Mouse (Mus musculus): ENCODE data around the gene Atf3. TPM values are rescaled to one million over a fixed set of nuclear protein-coding genes. Genes with fewer than 3 reads are reported as not detected.
"Not testable (repeated sequence)": the region's sequence is repeated elsewhere in the genome, so short reads cannot be mapped to it uniquely, and the experiment has no call there.

Atf3 gene
- polyA plus RNA-seq, 1 experiment from 2014 or later, result 4.3 TPM

DNA sequence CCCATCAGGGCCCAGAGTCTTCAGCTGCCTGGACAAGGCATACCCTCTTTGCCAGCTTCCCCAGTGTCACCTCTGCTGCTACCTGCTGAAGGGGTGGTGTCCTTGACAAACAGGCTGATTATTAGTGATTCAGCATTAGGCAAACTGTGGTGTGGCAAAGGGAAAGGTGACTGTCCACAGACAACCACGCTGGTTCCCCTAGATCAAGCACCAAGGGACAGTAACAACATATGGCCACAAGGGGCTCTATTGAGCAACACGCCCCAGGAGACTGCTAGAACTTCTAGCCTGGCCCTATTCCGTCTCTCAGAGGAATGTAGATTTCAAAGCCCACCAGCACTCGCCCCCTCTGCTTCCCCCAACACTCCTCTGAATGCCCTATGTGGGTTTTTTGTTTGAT, 64.8 kb downstream of the Atf3 start:
- H3K36me3 ChIP-seq (ENCODE audit: control insufficient read depth, insufficient read depth, low read length), result no peaks in the 10 kb centered on the region
- 22% methylated on average over 4 of the region's 4 CpGs for WGBS
- no peak overlapping the region for H3K4me2 ChIP-seq (ENCODE audit: low read depth, low read length)
- no peak overlapping the region for H3K4me3 ChIP-seq (ENCODE audit: low read length)
- H3K9ac ChIP-seq (ENCODE audit: low read length), result no peak overlapping the region
- no peaks in the 10 kb centered on the region for H3K27me3 ChIP-seq (ENCODE audit: control insufficient read depth, insufficient read depth, low read depth, low read length)
- no peak overlapping the region for H3K27ac ChIP-seq (ENCODE audit: low read length)
- peaks cover 6% of the 10 kb centered on the region; the same call in 1 of the 2 replicates for H3K4me1 ChIP-seq (replicated peaks; ENCODE audit: control insufficient read depth, insufficient read depth, low read length)
- ATAC-seq (ENCODE audit: low read depth), result 0 out of 2 replicates have a peak, but pooled peaks have one; percentile 47
- peaks cover 7% of the 10 kb centered on the region for H3K9me3 ChIP-seq (ENCODE audit: control insufficient read depth, low read length)

DNA sequence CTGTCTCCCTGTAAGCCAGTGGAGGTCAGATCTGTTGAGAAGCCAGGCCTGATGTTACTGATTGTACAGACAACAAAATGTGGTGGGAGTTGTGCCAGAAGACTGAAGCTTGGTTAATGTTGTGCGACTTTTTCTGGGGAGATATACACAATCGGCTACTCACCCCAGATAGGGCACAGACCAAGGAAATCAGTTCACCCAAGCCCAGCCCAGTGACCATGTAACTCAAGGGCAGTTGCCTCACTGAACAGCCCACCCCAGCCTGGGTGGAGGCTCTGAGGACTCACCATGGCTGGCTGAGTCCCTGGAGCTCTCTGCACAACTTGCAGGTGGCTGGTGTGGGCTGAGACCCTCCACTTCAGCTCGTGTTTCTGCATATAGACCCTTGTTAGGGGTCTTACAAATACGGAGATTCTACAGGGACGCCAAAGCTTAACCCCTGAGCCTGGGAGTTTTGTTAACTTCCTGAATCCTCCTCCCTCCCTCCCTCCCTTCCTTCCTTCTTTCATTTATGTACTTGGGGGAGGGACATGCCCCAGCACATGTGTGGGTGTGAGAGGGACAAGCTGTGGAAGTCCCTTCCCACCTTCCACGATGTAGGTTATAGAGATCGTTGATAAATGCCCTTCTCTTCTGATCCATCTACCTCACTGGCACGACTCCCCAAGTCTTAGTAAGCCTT, 66.8 kb downstream of the Atf3 start:
- WGBS, result 55% methylated on average over 8 of the region's 8 CpGs

DNA sequence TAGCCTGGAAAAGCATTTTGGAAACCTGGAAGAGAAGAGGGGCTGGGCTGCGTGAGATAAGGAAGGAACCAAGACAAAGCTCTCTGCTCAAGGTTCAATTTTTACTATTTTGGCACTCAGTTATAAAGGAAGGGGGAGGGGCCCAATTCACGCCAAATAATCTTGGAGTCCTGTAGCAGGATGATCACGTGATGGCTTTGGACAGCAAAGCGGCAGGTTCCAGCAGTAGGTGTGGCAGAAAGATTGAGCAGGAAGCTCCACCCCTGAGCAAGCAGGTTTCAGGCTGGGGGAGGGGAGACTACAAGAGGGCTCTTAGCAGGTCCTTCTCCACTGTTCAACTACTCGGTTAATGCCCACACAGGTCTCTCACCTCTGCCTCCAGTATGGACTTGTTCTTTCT, 68.3 kb downstream of the Atf3 start:
- H3K4me2 ChIP-seq (ENCODE audit: low read depth, low read length); H3K4me3 ChIP-seq (ENCODE audit: low read length); H3K27ac ChIP-seq (ENCODE audit: low read length); H3K36me3 ChIP-seq (ENCODE audit: control insufficient read depth, insufficient read depth, low read length); H3K4me1 ChIP-seq (replicated peaks; ENCODE audit: control insufficient read depth, insufficient read depth, low read length); H3K9me3 ChIP-seq (ENCODE audit: control insufficient read depth, low read length); ATAC-seq (ENCODE audit: low read depth); H3K27me3 ChIP-seq (ENCODE audit: control insufficient read depth, insufficient read depth, low read depth, low read length); H3K9ac ChIP-seq (ENCODE audit: low read length): not testable (repeated sequence)
- WGBS, result 61% methylated on average over 5 of the region's 5 CpGs

More for the DNA sequence above, 66.8 kb downstream of the Atf3 start:
- Histone ChIP-seq H3K36me3 (ENCODE audit: control insufficient read depth, insufficient read depth, low read length) (no peaks in the 10 kb centered on the region), H3K4me3 (ENCODE audit: low read length) (no peak overlapping the region), H3K4me1 (replicated peaks; ENCODE audit: control insufficient read depth, insufficient read depth, low read length) (peaks cover 6% of the 10 kb centered on the region; the same call in 1 of the 2 replicates), H3K27me3 (ENCODE audit: control insufficient read depth, insufficient read depth, low read depth, low read length) (no peaks in the 10 kb centered on the region), H3K9me3 (ENCODE audit: control insufficient read depth, low read length) (no peaks in the 10 kb centered on the region; the same call in 1 of the 2 replicates), H3K4me2 (ENCODE audit: low read depth, low read length) (no peak overlapping the region), H3K9ac (ENCODE audit: low read length) (no peak overlapping the region), H3K27ac (ENCODE audit: low read length) (no peak overlapping the region)
- no peak for ATAC-seq (ENCODE audit: low read depth)

DNA sequence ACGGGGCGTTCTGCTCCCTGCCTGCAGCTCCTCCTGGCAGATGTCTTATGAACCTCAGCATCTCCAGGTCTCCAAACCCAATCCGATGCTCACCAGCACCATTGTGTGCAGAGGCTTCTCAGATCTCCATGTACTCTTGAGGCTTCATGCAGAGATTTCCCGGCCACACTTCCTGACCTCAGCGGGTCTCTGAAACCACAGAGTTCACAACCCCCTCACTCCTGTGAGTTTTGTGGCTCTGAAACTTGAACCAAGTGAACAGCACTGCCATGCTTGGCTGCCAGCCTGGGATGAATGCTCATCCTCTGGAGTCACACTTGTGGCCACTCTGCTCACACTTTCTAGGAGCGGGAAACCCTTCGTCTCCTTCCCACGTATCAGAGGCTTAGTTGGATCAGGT, 76.9 kb downstream of the Atf3 start:
- 80% methylated on average over 8 of the region's 8 CpGs for WGBS

DNA sequence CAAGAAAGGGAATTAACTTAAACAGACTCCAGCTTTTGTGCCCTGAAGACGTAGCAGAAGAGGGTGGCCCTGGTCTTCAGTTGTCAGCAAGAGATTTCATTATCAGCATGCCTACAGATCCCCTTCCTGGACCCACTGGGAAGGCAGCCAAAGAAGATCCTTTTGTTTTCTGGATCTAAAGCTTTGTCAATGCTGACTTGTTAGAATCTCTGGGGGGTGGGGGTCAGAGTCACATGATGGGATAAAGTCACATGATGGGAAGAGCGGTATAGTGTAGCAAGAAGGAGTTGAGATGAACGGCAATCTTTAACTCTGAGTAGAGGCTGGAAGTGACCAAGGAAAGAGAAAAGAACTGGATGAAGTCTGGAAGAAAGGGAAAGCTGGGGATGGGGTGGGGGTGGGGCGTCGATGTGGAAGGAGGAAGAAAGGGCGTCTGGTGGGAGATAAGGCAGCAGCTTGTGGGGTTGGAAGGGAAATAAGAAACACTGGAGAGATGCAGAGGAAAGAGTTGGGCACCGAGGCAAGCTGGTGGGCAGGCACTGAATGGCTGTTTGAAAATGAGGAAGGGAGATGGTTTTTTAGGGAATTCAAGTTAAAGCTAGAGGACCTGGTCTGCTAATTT, 78.9 kb downstream of the Atf3 start:
- no peaks in the 10 kb centered on the region for H3K9me3 ChIP-seq (ENCODE audit: control insufficient read depth, low read length)
- whole genome bisulfite sequencing, result 52% methylated on average over 7 of the region's 7 CpGs

More for the DNA sequence above, 76.9 kb downstream of the Atf3 start:
- H3K4me3 ChIP-seq (ENCODE audit: low read length), result no peak overlapping the region
- H3K9ac ChIP-seq (ENCODE audit: low read length), result no peak overlapping the region
- no peaks in the 10 kb centered on the region for H3K36me3 ChIP-seq (ENCODE audit: control insufficient read depth, insufficient read depth, low read length)
- H3K27ac ChIP-seq (ENCODE audit: low read length), result no peak overlapping the region
- no peaks in the 10 kb centered on the region for H3K9me3 ChIP-seq (ENCODE audit: control insufficient read depth, low read length)
- ATAC-seq (ENCODE audit: low read depth), result no peak
- no peaks in the 10 kb centered on the region for H3K27me3 ChIP-seq (ENCODE audit: control insufficient read depth, insufficient read depth, low read depth, low read length)
- H3K4me2 ChIP-seq (ENCODE audit: low read depth, low read length), result no peak overlapping the region
- 0 out of 2 replicates have a peak, but pooled peaks cover 3% of the 10 kb centered on the region for H3K4me1 ChIP-seq (replicated peaks; ENCODE audit: control insufficient read depth, insufficient read depth, low read length)

DNA sequence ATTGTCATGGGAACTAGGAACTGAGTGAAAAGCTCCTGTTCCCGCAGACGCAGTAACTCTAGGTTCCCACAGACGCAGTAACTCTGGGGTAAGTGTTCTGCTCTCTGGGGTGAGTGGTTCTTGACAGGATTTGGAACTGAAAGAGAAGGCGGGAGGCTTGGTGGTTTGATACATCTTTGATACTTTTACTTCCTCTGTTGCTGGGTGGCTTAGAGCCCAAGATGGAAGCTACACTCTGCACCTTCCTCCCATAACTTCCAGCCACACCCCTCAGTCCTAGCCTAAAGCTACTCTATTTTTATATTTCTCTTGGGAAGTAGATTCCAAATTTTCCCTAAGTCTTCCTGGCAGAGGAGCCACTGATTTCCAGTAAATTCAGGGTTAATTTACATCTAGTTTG, 79.4 kb downstream of the Atf3 start:
- ATAC-seq (ENCODE audit: low read depth), result no peak

More for the DNA sequence above, 78.9 kb downstream of the Atf3 start:
- 0 out of 2 replicates have a peak, but pooled peaks cover 3% of the 10 kb centered on the region for H3K4me1 ChIP-seq (replicated peaks; ENCODE audit: control insufficient read depth, insufficient read depth, low read length)
- H3K27me3 ChIP-seq (ENCODE audit: control insufficient read depth, insufficient read depth, low read depth, low read length), result no peaks in the 10 kb centered on the region
- H3K9ac ChIP-seq (ENCODE audit: low read length), result no peak overlapping the region
- H3K27ac ChIP-seq (ENCODE audit: low read length), result no peak overlapping the region
- ATAC-seq (ENCODE audit: low read depth), result no peak
- no peak overlapping the region for H3K4me2 ChIP-seq (ENCODE audit: low read depth, low read length)
- no peak overlapping the region for H3K4me3 ChIP-seq (ENCODE audit: low read length)
- H3K36me3 ChIP-seq (ENCODE audit: control insufficient read depth, insufficient read depth, low read length), result no peaks in the 10 kb centered on the region

DNA sequence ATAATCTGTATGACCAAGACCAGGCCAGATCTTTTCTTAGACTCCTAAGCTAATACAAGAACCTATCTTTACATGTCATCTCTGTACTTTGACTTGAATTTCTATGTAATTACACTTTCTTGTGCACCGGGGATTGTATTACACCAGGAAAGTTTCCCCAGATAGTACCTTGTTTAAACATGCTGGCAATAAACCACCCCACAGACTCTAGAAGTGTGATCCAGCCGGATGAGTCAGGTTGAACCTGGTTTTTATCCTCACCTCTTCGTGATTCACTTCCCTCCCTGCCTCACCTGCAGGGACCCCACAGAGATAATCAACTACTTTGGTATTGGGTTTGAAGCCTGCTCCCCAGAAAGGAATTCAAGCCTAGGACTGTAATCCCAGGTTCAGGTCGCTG, 82.4 kb downstream of the Atf3 start:
- Histone ChIP-seq H3K4me2 (ENCODE audit: low read depth, low read length) (no peak overlapping the region), H3K4me1 (replicated peaks; ENCODE audit: control insufficient read depth, insufficient read depth, low read length) (0 out of 2 replicates have a peak, but pooled peaks cover 3% of the 10 kb centered on the region), H3K9ac (ENCODE audit: low read length) (no peak overlapping the region), H3K27ac (ENCODE audit: low read length) (no peak overlapping the region), H3K4me3 (ENCODE audit: low read length) (no peak overlapping the region), H3K36me3 (ENCODE audit: control insufficient read depth, insufficient read depth, low read length) (no peaks in the 10 kb centered on the region), H3K9me3 (ENCODE audit: control insufficient read depth, low read length) (no peaks in the 10 kb centered on the region), H3K27me3 (ENCODE audit: control insufficient read depth, insufficient read depth, low read depth, low read length) (no peaks in the 10 kb centered on the region)
- 51% methylated on average over 4 of the region's 4 CpGs for WGBS
- no peak for ATAC-seq (ENCODE audit: low read depth)

More for the DNA sequence above, 79.4 kb downstream of the Atf3 start:
- Histone ChIP-seq H3K4me3 (ENCODE audit: low read length) (no peak overlapping the region), H3K36me3 (ENCODE audit: control insufficient read depth, insufficient read depth, low read length) (no peaks in the 10 kb centered on the region), H3K27ac (ENCODE audit: low read length) (no peak overlapping the region), H3K27me3 (ENCODE audit: control insufficient read depth, insufficient read depth, low read depth, low read length) (no peaks in the 10 kb centered on the region), H3K9ac (ENCODE audit: low read length) (no peak overlapping the region), H3K4me1 (replicated peaks; ENCODE audit: control insufficient read depth, insufficient read depth, low read length) (0 out of 2 replicates have a peak, but pooled peaks cover 3% of the 10 kb centered on the region), H3K9me3 (ENCODE audit: control insufficient read depth, low read length) (no peaks in the 10 kb centered on the region), H3K4me2 (ENCODE audit: low read depth, low read length) (no peak overlapping the region)
- 82% methylated on average over 4 of the region's 4 CpGs for WGBS

DNA sequence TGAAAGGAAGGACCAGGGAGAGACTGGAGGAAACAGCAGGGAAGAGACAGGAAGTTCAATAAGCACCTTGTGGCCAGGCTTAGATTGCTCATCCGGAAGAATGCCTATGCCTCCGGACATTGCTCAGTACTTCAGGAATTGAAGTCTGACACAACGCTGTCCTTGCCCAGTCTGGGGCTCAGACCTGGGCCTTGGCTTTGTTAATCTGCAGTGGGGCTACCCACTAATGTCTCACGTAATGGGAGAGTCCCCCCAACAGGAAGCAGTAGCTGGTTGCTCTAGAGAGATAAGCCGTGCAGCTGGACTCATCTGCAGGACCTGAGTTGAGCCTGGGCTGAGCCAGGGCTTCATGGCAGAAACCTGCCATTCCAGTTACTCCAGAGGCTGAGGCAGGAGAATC, 84.9 kb downstream of the Atf3 start:
- WGBS, result 53% methylated on average over 5 of the region's 5 CpGs
- Histone ChIP-seq H3K4me3 (ENCODE audit: low read length) (no peak overlapping the region), H3K4me2 (ENCODE audit: low read depth, low read length) (no peak overlapping the region), H3K36me3 (ENCODE audit: control insufficient read depth, insufficient read depth, low read length) (no peaks in the 10 kb centered on the region), H3K27ac (ENCODE audit: low read length) (peak overlapping the region; percentile 34; the same call in 1 of the 2 replicates), H3K4me1 (replicated peaks; ENCODE audit: control insufficient read depth, insufficient read depth, low read length) (no peaks in the 10 kb centered on the region), H3K27me3 (ENCODE audit: control insufficient read depth, insufficient read depth, low read depth, low read length) (no peaks in the 10 kb centered on the region), H3K9ac (ENCODE audit: low read length) (no peak overlapping the region), H3K9me3 (ENCODE audit: control insufficient read depth, low read length) (peaks cover 4% of the 10 kb centered on the region; the same call in 1 of the 2 replicates)
- ATAC-seq (ENCODE audit: low read depth), result peak; percentile 74

DNA sequence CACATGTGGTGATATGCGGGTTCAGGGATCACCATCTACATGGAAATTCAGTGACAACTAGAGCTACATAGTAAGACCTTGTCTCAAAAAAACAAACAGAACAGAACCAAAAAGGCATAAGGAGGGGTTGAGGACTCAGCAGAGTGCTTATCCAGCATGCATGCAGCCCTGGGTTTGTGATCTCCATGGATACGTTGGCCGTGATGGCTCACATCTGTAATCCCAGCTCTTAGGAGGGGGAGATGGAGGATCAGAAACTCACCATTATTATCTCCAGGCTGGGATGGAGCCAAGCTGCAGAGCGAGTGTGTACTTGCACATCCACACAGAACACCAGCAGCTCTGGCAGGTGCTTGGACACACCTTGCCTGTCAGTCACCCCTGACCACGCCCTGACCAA, 85.6 kb downstream of the Atf3 start:
- no peaks in the 10 kb centered on the region for H3K4me1 ChIP-seq (replicated peaks; ENCODE audit: control insufficient read depth, insufficient read depth, low read length)
- ATAC-seq (ENCODE audit: low read depth), result no peak
- no peaks in the 10 kb centered on the region for H3K27me3 ChIP-seq (ENCODE audit: control insufficient read depth, insufficient read depth, low read depth, low read length)
- no peaks in the 10 kb centered on the region for H3K36me3 ChIP-seq (ENCODE audit: control insufficient read depth, insufficient read depth, low read length)
- H3K9ac ChIP-seq (ENCODE audit: low read length), result no peak overlapping the region
- no peak overlapping the region for H3K27ac ChIP-seq (ENCODE audit: low read length)
- 51% methylated on average over 5 of the region's 5 CpGs for WGBS
- H3K4me3 ChIP-seq (ENCODE audit: low read length), result no peak overlapping the region
- H3K9me3 ChIP-seq (ENCODE audit: control insufficient read depth, low read length), result peaks cover 4% of the 10 kb centered on the region; the same call in 1 of the 2 replicates
- no peak overlapping the region for H3K4me2 ChIP-seq (ENCODE audit: low read depth, low read length)
